Mouse (Mus musculus) heart, adult 2 months (tissue): Measurements from ENCODE around the gene Brpf3. TPM values are rescaled to one million over a fixed set of nuclear protein-coding genes. Genes with fewer than 3 reads are reported as not detected.

Experiments
- DNase-seq, 2 experiments: peaks; one replicate each; pipeline ENCODE4 v3.0.0; 2021
- H3K27ac ChIP-seq: fragments of 200-600 bp; 2 replicates; pipeline ENCODE4 v1.8.1; 2022
- H3K27me3 ChIP-seq: fragments of 200-500 bp; 2 replicates; pipeline ENCODE4 v1.6.1; 2012; ENCODE audit warnings: mild to moderate bottlenecking, low read length, inconsistent platforms, mixed read lengths; ENCODE audit not compliant: control insufficient read depth, insufficient read depth
- H3K36me3 ChIP-seq: fragments of 200-500 bp; 2 replicates; pipeline ENCODE4 v1.6.1; 2012; ENCODE audit warnings: low read length, inconsistent platforms; ENCODE audit not compliant: control insufficient read depth, insufficient read depth
- H3K4me1 ChIP-seq: fragments of 200-500 bp; 2 replicates; pipeline ENCODE4 v1.6.1; 2011; ENCODE audit warnings: low read length; ENCODE audit not compliant: control insufficient read depth, insufficient read depth
- H3K4me3 ChIP-seq: fragments of 200-600 bp; 2 replicates; pipeline ENCODE4 v1.8.1; 2022
- H3K79me2 ChIP-seq: fragments of 200-500 bp; replicated peaks from 2 replicates; pipeline ENCODE4 v1.6.1; 2012; ENCODE audit warnings: mild to moderate bottlenecking, inconsistent platforms, low read length, moderate library complexity, mixed read lengths; ENCODE audit not compliant: control insufficient read depth, insufficient read depth
- H3K9ac ChIP-seq: fragments of 200-500 bp; 2 replicates; pipeline ENCODE4 v1.6.1; 2012; ENCODE audit warnings: low read depth, mild to moderate bottlenecking, control low read depth, inconsistent platforms, low read length, mixed read lengths
- CTCF ChIP-seq: fragments of 200-600 bp; IDR thresholded peaks from 2 replicates; pipeline ENCODE4 v1.8.1; 2022; ENCODE audit warnings: antibody characterized with exemption, mild to moderate bottlenecking, moderate library complexity
- EP300 ChIP-seq: fragments of 200-500 bp; IDR thresholded peaks from 2 replicates; pipeline ENCODE4 v1.6.1; 2011; ENCODE audit warnings: low read depth, low read length, control low read depth; ENCODE audit not compliant: insufficient read depth
- POLR2A ChIP-seq: fragments of 200-500 bp; IDR thresholded peaks from 2 replicates; pipeline ENCODE4 v1.6.1; 2011; ENCODE audit warnings: mild to moderate bottlenecking, low read depth, low read length, control low read depth; ENCODE audit not compliant: insufficient read depth
- WGBS: fragments of 180-500 bp; shearing (Covaris S2); methylation state at CpG from one replicate; pipeline ENCODE4 v1.1.7; 2018; 5-methylcytosine and 5-hydroxymethylcytosine counted together
- intact Hi-C: fragments of 180-260 bp; cut with DNase I; formaldehyde crosslinking; loops from one replicate; pipeline ENCODE4 v1.15.1; 2025
- polyA plus RNA-seq: library from polyadenylated mRNA; depleted of rRNA; stranded (reverse); fragments of >200 nt; gene quantifications from 2 replicates; pipeline ENCODE4 v1.2.3, GENCODE M21; 2012
- total RNA-seq, 2 experiments: library from RNA; stranded (reverse); gene quantifications; 2 replicates each; pipeline ENCODE4 v1.2.3; 2021

Brpf3 gene
- total and polyA plus RNA-seq, 3 experiments = 12.0 to 15.8 (median 14.2) TPM

- Histone ChIP-seq H3K79me2 (no peaks in the 10 kb centered on the region), H3K9ac (no peak overlapping the region), H3K4me3 (no peak overlapping the region), H3K36me3 (no peaks in the 10 kb centered on the region), H3K27me3 (no peaks in the 10 kb centered on the region), H3K27ac (no peak overlapping the region), H3K4me1 (no peaks in the 10 kb centered on the region)
- TF ChIP-seq POLR2A = no peak
- peak; percentile 49 for TF ChIP-seq CTCF
- no peak for DNase-seq
- 91% methylated on average over 3 of the region's 3 CpGs for WGBS
- intact Hi-C loops = loop anchor here (5.0 kb wide), 1 partner anchor 150 kb away; no protein-coding TSS in a partner anchor
Measured at GRCm38 (mm10) chr17:28776817-28777216, 24.1 kb upstream of the Brpf3 start.

GRCm38 (mm10) chr17:28777231-28778005 is 23.5 kb upstream of the Brpf3 start:
- H3K4me1 ChIP-seq = no peaks in the 10 kb centered on the region
- no peak overlapping the region for H3K9ac ChIP-seq
- H3K36me3 ChIP-seq = no peaks in the 10 kb centered on the region
- no peak overlapping the region for H3K4me3 ChIP-seq
- no peaks in the 10 kb centered on the region for H3K27me3 ChIP-seq
- TF ChIP-seq EP300 (no peak), POLR2A (no peak), CTCF (no peak)
- DNase-seq = peak; percentile 55 to 83
- no peak overlapping the region for H3K27ac ChIP-seq
- intact Hi-C loops = loop anchor here (5.0 kb wide), 1 partner anchor 150 kb away; no protein-coding TSS in a partner anchor
- 68% methylated on average over 16 of the region's 16 CpGs for WGBS
- H3K79me2 ChIP-seq = no peaks in the 10 kb centered on the region

- intact Hi-C loops = loop anchor here (5.0 kb wide), 1 partner anchor 148 kb away; no protein-coding TSS in a partner anchor
Measured at GRCm38 (mm10) chr17:28779735-28780134, 21.2 kb upstream of the Brpf3 start.

GRCm38 (mm10) chr17:28780836-28781235 is 20.1 kb upstream of the Brpf3 start:
- DNase-seq = no peak
- no peaks in the 10 kb centered on the region for H3K4me1 ChIP-seq
- H3K27ac ChIP-seq = no peak overlapping the region
- intact Hi-C loops = no loop called here
- H3K27me3 ChIP-seq = no peaks in the 10 kb centered on the region
- 49% methylated on average over 3 of the region's 3 CpGs for WGBS
- H3K36me3 ChIP-seq = no peaks in the 10 kb centered on the region
- H3K9ac ChIP-seq = no peak overlapping the region
- no peak overlapping the region for H3K4me3 ChIP-seq
- H3K79me2 ChIP-seq = no peaks in the 10 kb centered on the region
- TF ChIP-seq POLR2A (no peak), EP300 (no peak)

More at GRCm38 (mm10) chr17:28779735-28780134, 21.2 kb upstream of the Brpf3 start:
- no peak overlapping the region for H3K27ac ChIP-seq
- no peaks in the 10 kb centered on the region for H3K27me3 ChIP-seq
- no peak overlapping the region for H3K4me3 ChIP-seq
- TF ChIP-seq POLR2A = no peak
- no peak for TF ChIP-seq EP300
- TF ChIP-seq CTCF = no peak
- no peaks in the 10 kb centered on the region for H3K36me3 ChIP-seq
- DNase-seq = no peak
- H3K4me1 ChIP-seq = no peaks in the 10 kb centered on the region
- no peak overlapping the region for H3K9ac ChIP-seq
- no peaks in the 10 kb centered on the region for H3K79me2 ChIP-seq
- 95% methylated on average over 3 of the region's 3 CpGs for WGBS

- intact Hi-C loops = no loop called here
- Histone ChIP-seq H3K36me3 (no peaks in the 10 kb centered on the region), H3K27me3 (no peaks in the 10 kb centered on the region), H3K4me3 (no peak overlapping the region), H3K27ac (no peak overlapping the region), H3K9ac (no peak overlapping the region), H3K79me2 (no peaks in the 10 kb centered on the region), H3K4me1 (no peaks in the 10 kb centered on the region)
- peak; percentile 17 to 28 for DNase-seq
- 58% methylated on average over 9 of the region's 9 CpGs for WGBS
- TF ChIP-seq POLR2A (no peak), CTCF (no peak), EP300 (no peak)
Measured at GRCm38 (mm10) chr17:28781290-28782045, 19.4 kb upstream of the Brpf3 start.

- no peak for TF ChIP-seq CTCF
- TF ChIP-seq POLR2A = no peak
- TF ChIP-seq EP300 = no peak
- H3K36me3 ChIP-seq = no peaks in the 10 kb centered on the region
Measured at GRCm38 (mm10) chr17:28785036-28785435, 15.9 kb upstream of the Brpf3 start.

More at GRCm38 (mm10) chr17:28785036-28785435, 15.9 kb upstream of the Brpf3 start:
- Histone ChIP-seq H3K4me3 (no peak overlapping the region), H3K27me3 (no peaks in the 10 kb centered on the region), H3K27ac (no peak overlapping the region), H3K4me1 (no peaks in the 10 kb centered on the region), H3K9ac (no peak overlapping the region), H3K79me2 (no peaks in the 10 kb centered on the region)
- WGBS = 92% methylated on average over 3 of the region's 3 CpGs
- intact Hi-C loops = no loop called here
- no peak for DNase-seq
